Mouse (Mus musculus) A20 (cell line): ENCODE measurements around the gene Bpifb2.

Source experiments
- DNase-seq: peaks from one replicate; pipeline ENCODE4 v3.0.0-alpha.2; 2011; ENCODE audit warnings: low read depth, low spot score

Bpifb2 gene

GRCm38 (mm10) chr2:153931125-153931524, 56.3 kb downstream of the Bpifb2 start:
- DNase-seq = no peak

GRCm38 (mm10) chr2:153933311-153933710, 58.5 kb downstream of the Bpifb2 start:
- DNase-seq = no peak

GRCm38 (mm10) chr2:153935348-153935747, 60.5 kb downstream of the Bpifb2 start:
- no peak for DNase-seq

GRCm38 (mm10) chr2:153937843-153938242, 63.0 kb downstream of the Bpifb2 start, which contains the start of gene Bpifb4:
TSS of gene Bpifb4 (plus strand) at chr2:153938212.
- no peak for DNase-seq

GRCm38 (mm10) chr2:153943537-153943936, 68.7 kb downstream of the Bpifb2 start:
- DNase-seq = peak; percentile 68

GRCm38 (mm10) chr2:153944567-153944966, 69.7 kb downstream of the Bpifb2 start:
- no peak for DNase-seq
